Comparison of ENCODE assay signal across 21 mouse cellular contexts in genomic region chr14:115051106-115051760, GRCm38 (mm10). TPM values are rescaled to one million over a fixed set of nuclear protein-coding genes. Genes with fewer than 3 reads are reported as not detected.
DNase-seq lines count a peak whose midpoint lies in the region; ATAC-seq and TF ChIP-seq lines count a peak whose summit lies in the region.
"Had no signal": no experiment of that assay in that cellular context is flagged by ENCODE, and none has a peak within 500 bp of the region (broad histone marks: within the 10 kb centered on the region; RNA-seq: fewer than 3 reads in every experiment).

No protein-coding gene starts in this region.

- no peaks in the 10 kb centered on the region for H3K9me3 ChIP-seq in midbrain, embryonic 11.5 days (ENCODE audit: control insufficient read depth, low read length)
- H3K9me3 ChIP-seq in midbrain, embryonic 10.5 days (replicated peaks): no peaks in the 10 kb centered on the region
- H3K9me3 ChIP-seq in MEL (replicated peaks; ENCODE audit: insufficient read depth, low read length): no peaks in the 10 kb centered on the region
- H3K9me3 ChIP-seq: G1E had no signal

- no peak for ATAC-seq in midbrain, embryonic 11.5 days (ENCODE audit: low FRiP score)
- ATAC-seq: activated CD4-positive, CD25-positive, alpha-beta regulatory T cell, adult 4 months; CD4-positive, CD25-positive, alpha-beta regulatory T cell, adult 4 months; Patski had no signal

- H3K4me2 ChIP-seq in midbrain, embryonic 11.5 days: no peak overlapping the region

- no peaks in the 10 kb centered on the region for H3K4me1 ChIP-seq in midbrain, embryonic 11.5 days (ENCODE audit: control insufficient read depth, insufficient read depth, low read length)
- no peaks in the 10 kb centered on the region for H3K4me1 ChIP-seq in midbrain, embryonic 10.5 days
- H3K4me1 ChIP-seq in MEL (ENCODE audit: control insufficient read depth in 1 of 2, insufficient read depth in 2 of 2, low read length in 2 of 2): peaks cover 7 to 9% of the 10 kb centered on the region in 2 experiments

- 80% methylated on average over 5 of the region's 5 CpGs for WGBS in midbrain, embryonic 11.5 days
- 85% methylated on average over 5 of the region's 5 CpGs for WGBS in midbrain, embryonic 10.5 days

- TF ChIP-seq EP300 in MEL (IDR thresholded peaks at IDR 0.05; ENCODE audit: low read depth in 1 of 2, low read length in 2 of 2): no peak

- peaks cover 7% of the 10 kb centered on the region for H3K36me3 ChIP-seq in midbrain, embryonic 11.5 days (ENCODE audit: control insufficient read depth, insufficient read depth, low read length)
- peaks cover 29% of the 10 kb centered on the region for H3K36me3 ChIP-seq in midbrain, embryonic 10.5 days
- peaks cover 10 to 32% of the 10 kb centered on the region in 2 experiments for H3K36me3 ChIP-seq in MEL (ENCODE audit: control insufficient read depth in 1 of 2, insufficient read depth in 2 of 2, low read length in 2 of 2)

- H3K4me3 ChIP-seq in midbrain, embryonic 11.5 days (ENCODE audit: low read depth, low read length): no peak overlapping the region
- no peak overlapping the region for H3K4me3 ChIP-seq in midbrain, embryonic 10.5 days
- no peak overlapping the region for H3K4me3 ChIP-seq in MEL (ENCODE audit: control insufficient read depth in 1 of 2, insufficient read depth in 1 of 2, low read depth in 2 of 2, low read length in 2 of 2)

- peak; percentile 60 for DNase-seq in midbrain, embryonic 11.5 days (ENCODE audit: low spot score, missing footprints)
- no peak for DNase-seq in midbrain, embryonic 10.5 days (ENCODE audit: low spot score)
- peak; percentile 65 for DNase-seq in MEL (ENCODE audit: low read depth, low spot score)
- DNase-seq in spleen, postnatal 4 days (ENCODE audit: low spot score in 2 of 2): no peak
- DNase-seq: adrenal gland, adult 2 months; adrenal gland, adult 8-10 months; adrenal gland, postnatal 10 days; adrenal gland, postnatal 14 days; adrenal gland, postnatal 25 days; adrenal gland, postnatal 36 days; B cell, adult 2 months; cerebellum, adult 11 months; cerebellum, adult 11-12 months; cerebellum, adult 18-20 months; cerebellum, adult 2 months had no signal

- TF ChIP-seq RAD21 in MEL (IDR thresholded peaks at IDR 0.05; ENCODE audit: low read depth, low read length): no peak

- H3K27ac ChIP-seq in midbrain, embryonic 11.5 days (ENCODE audit: low read depth, low read length): no peak overlapping the region
- no peak overlapping the region for H3K27ac ChIP-seq in midbrain, embryonic 10.5 days (replicated peaks)
- no peak overlapping the region for H3K27ac ChIP-seq in MEL (ENCODE audit: control insufficient read depth, low read depth, low read length)

- TF ChIP-seq CTCF in MEL (IDR thresholded peaks at IDR 0.05 in 2 of 3, conservative IDR thresholded peaks at IDR 0.05 in 1 of 3; ENCODE audit: control insufficient read depth in 1 of 3, insufficient read depth in 1 of 3, low read depth in 2 of 3, low read length in 3 of 3, poor library complexity in 1 of 3, severe bottlenecking in 1 of 3): no peak

- TF ChIP-seq POLR2A in MEL (IDR thresholded peaks at IDR 0.05; ENCODE audit: control insufficient read depth in 1 of 2, insufficient read depth in 1 of 2, low read depth in 1 of 2, low read length in 2 of 2, poor library complexity in 1 of 2): no peak

- no peak overlapping the region for H3K9ac ChIP-seq in midbrain, embryonic 11.5 days (ENCODE audit: low read length)
- H3K9ac ChIP-seq in MEL (ENCODE audit: control insufficient read depth, low read depth, low read length, poor library complexity, severe bottlenecking): no peak overlapping the region

- no peaks in the 10 kb centered on the region for H3K79me2 ChIP-seq in MEL (ENCODE audit: control insufficient read depth, insufficient read depth, low read length, poor library complexity)

- H3K27me3 ChIP-seq in midbrain, embryonic 11.5 days (ENCODE audit: control insufficient read depth, insufficient read depth, low read length): no peaks in the 10 kb centered on the region
- no peaks in the 10 kb centered on the region for H3K27me3 ChIP-seq in midbrain, embryonic 10.5 days (ENCODE audit: low read depth, poor library complexity, severe bottlenecking)
- no peaks in the 10 kb centered on the region for H3K27me3 ChIP-seq in MEL (ENCODE audit: control insufficient read depth in 1 of 2, insufficient read depth in 2 of 2, low read length in 2 of 2)
- H3K27me3 ChIP-seq: CH12.LX, Patski had no signal

TF ChIP-seq in MEL, 35 proteins besides CTCF, POLR2A, EP300 and RAD21:
- TF ChIP-seq TAL1 (IDR thresholded peaks at IDR 0.05; ENCODE audit: low read length) (no peak), MAX (IDR thresholded peaks at IDR 0.05; ENCODE audit: low read length) (no peak), CHD2 (IDR thresholded peaks at IDR 0.05; ENCODE audit: low read length) (no peak), HCFC1 (IDR thresholded peaks at IDR 0.05; ENCODE audit: low read depth, low read length) (no peak), GATA1 (IDR thresholded peaks at IDR 0.05; ENCODE audit: low read depth, low read length) (no peak), E2F4 (IDR thresholded peaks at IDR 0.05; ENCODE audit: borderline replicate concordance, low read depth, low read length) (no peak), MEF2A (IDR thresholded peaks at IDR 0.05; ENCODE audit: extremely low read depth, insufficient replicate concordance, low read depth, low read length, poor library complexity, severe bottlenecking) (no peak), POLR2AphosphoS5 (IDR thresholded peaks at IDR 0.05; ENCODE audit: borderline replicate concordance, low read depth, low read length) (no peak), MAZ (IDR thresholded peaks at IDR 0.05; ENCODE audit: low read depth, low read length) (no peak), RCOR1 (IDR thresholded peaks at IDR 0.05; ENCODE audit: low read depth, low read length) (no peak), MXI1 (IDR thresholded peaks at IDR 0.05; ENCODE audit: low read depth, low read length) (no peak)
TF ChIP-seq in MEL: peak in this region for 0.

RNA-seq across cellular contexts. Expression of gene Gpc5, which starts 40.8 kb away (rescaled TPM):
- 0.75 and 0.76 TPM in 2 replicates for polyA plus RNA-seq in midbrain, embryonic 11.5 days (2014; fragmentation: Nextera tagmentation; extraction: Ambion mirVana)
- 0.30 and 0.83 TPM in 2 replicates for polyA plus RNA-seq in midbrain, embryonic 10.5 days (2016; fragmentation: Nextera tagmentation; extraction: Ambion mirVana)
- total RNA-seq in MEL (2012; rRNA removed): not detected in 2 replicates
- not detected for polyA plus RNA-seq in MEL (2012; ENCODE audit: insufficient read depth in 1 of 2, insufficient read length in 2 of 2, low read depth in 1 of 2, low replicate concordance in 2 of 2, missing spikeins in 1 of 2)
- total RNA-seq: CH12.LX had no signal
- polyA plus RNA-seq: activated CD4-positive, CD25-positive, alpha-beta regulatory T cell, adult 4 months; C2C12; G1E had no signal

Comparison
In these comparisons a context has a peak if more than half of its experiments do, and no peak if none do; other contexts are left out.
1. DNase-seq: peak in midbrain, embryonic 11.5 days (single experiment) and MEL (single experiment); none in midbrain, embryonic 10.5 days (single experiment) and spleen, postnatal 4 days (0 of 2).